Mouse (Mus musculus): ENCODE measurements around the gene Wasf2.

DNA sequence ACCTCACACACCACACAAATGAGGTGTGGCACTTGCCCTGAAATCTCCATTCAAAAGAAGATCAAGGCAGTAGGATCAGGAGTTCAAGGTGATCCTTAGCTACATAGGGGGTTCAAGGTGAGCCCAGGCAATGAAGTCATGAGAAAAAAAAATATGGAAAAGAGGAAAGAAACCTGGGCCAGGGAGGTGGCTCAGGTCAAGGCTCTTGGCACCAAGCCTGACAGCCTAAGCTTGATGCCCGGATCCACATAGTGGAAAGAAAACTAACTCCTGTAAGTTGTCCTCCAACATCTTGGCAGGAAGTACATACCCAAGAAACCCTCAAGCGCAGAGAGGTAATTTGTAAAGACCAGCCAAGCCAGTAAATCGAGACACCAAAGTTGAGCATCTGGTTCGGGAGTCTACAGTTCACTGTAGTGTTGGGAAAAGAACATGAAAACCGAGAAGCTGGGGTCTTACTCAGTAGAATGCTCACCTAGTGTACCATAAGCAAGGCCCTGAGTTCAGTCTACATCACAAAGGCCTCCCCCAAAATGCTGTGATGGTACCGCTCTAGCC is 48.0 kb upstream of the Wasf2 start:
- TF ChIP-seq HCFC1 (IDR thresholded peaks at IDR 0.05; ENCODE audit: low read depth, low read length): no peak
- no peak for TF ChIP-seq E2F4 (IDR thresholded peaks at IDR 0.05; ENCODE audit: insufficient replicate concordance, low read depth, low read length)
- no peak for TF ChIP-seq MXI1 (IDR thresholded peaks at IDR 0.05; ENCODE audit: low read depth, low read length)
- no peak for TF ChIP-seq CTCF (conservative IDR thresholded peaks at IDR 0.05 in 1 of 2, IDR thresholded peaks at IDR 0.05 in 1 of 2; ENCODE audit: low read depth in 2 of 2, low read length in 2 of 2)
- TF ChIP-seq MEF2A (IDR thresholded peaks at IDR 0.05; ENCODE audit: borderline replicate concordance, low read depth, low read length): no peak
- TF ChIP-seq MAZ (IDR thresholded peaks at IDR 0.05; ENCODE audit: low read depth, low read length): no peak
- TF ChIP-seq EP300 (IDR thresholded peaks at IDR 0.05; ENCODE audit: low read length): no peak
- no peak for TF ChIP-seq POLR2A (IDR thresholded peaks at IDR 0.05; ENCODE audit: low read depth, low read length)
- no peak for TF ChIP-seq KAT2A (IDR thresholded peaks at IDR 0.05; ENCODE audit: insufficient replicate concordance, low read length)

Measured in CH12.LX (cell line).